Mouse (Mus musculus) macrophage (primary cell): ENCODE data around the gene Sntg2. TPM values are rescaled to one million over a fixed set of nuclear protein-coding genes. Genes with fewer than 3 reads are reported as not detected.

Experiments
- H3K27ac ChIP-seq: fragments of 350-480 bp; formaldehyde crosslinking; 2 replicates; pipeline ENCODE4 v1.9.0; 2021
- H3K36me3 ChIP-seq: fragments of 350-480 bp; formaldehyde crosslinking; 2 replicates; pipeline ENCODE4 v1.9.0; 2021; ENCODE audit errors: inconsistent target
- H3K4me3 ChIP-seq: fragments of 350-480 bp; formaldehyde crosslinking; 2 replicates; pipeline ENCODE4 v1.9.0; 2021; ENCODE audit errors: inconsistent target
- H3K79me2 ChIP-seq: fragments of 350-480 bp; formaldehyde crosslinking; 2 replicates; pipeline ENCODE4 v1.9.0; 2021; ENCODE audit errors: inconsistent target
- WGBS: methylation state at CpG from one replicate; pipeline ENCODE4 v1.1.7; 2026; ENCODE audit warnings: inconsistent platforms; ENCODE audit not compliant: missing documents; 5-methylcytosine and 5-hydroxymethylcytosine counted together
- polyA plus RNA-seq: library from polyadenylated mRNA; stranded (reverse); fragments of 250-400 nt; gene quantifications from 3 replicates; pipeline ENCODE4 v1.2.4, GENCODE M21; 2018; ENCODE audit warnings: inconsistent platforms

Gene Sntg2
- polyA plus RNA-seq, 1 experiment from 2014 or later, result not detected

- Histone ChIP-seq H3K27ac (no peak overlapping the region), H3K36me3 (no peaks in the 10 kb centered on the region), H3K4me3 (no peak overlapping the region), H3K79me2 (no peaks in the 10 kb centered on the region)
- 96% methylated on average over 1 of the region's 1 CpGs for WGBS
Observed at GRCm38 (mm10) chr12:30202763-30203162, 170.4 kb downstream of the Sntg2 start.

- Histone ChIP-seq H3K27ac (no peak overlapping the region), H3K4me3 (no peak overlapping the region), H3K79me2 (no peaks in the 10 kb centered on the region), H3K36me3 (no peaks in the 10 kb centered on the region)
- 87% methylated on average over 5 of the region's 5 CpGs for WGBS
Observed at GRCm38 (mm10) chr12:30201031-30201430, 172.1 kb downstream of the Sntg2 start.

GRCm38 (mm10) chr12:30200621-30201020 lies 172.6 kb downstream of the Sntg2 start:
- 91% methylated on average over 7 of the region's 7 CpGs for WGBS
- Histone ChIP-seq H3K4me3 (no peak overlapping the region), H3K36me3 (no peaks in the 10 kb centered on the region), H3K79me2 (no peaks in the 10 kb centered on the region), H3K27ac (no peak overlapping the region)

- 12% methylated on average over 2 of the region's 2 CpGs for WGBS
- no peak overlapping the region for H3K27ac ChIP-seq
- H3K79me2 ChIP-seq, result no peaks in the 10 kb centered on the region
- H3K36me3 ChIP-seq, result no peaks in the 10 kb centered on the region
- H3K4me3 ChIP-seq, result no peak overlapping the region
Observed at GRCm38 (mm10) chr12:30199735-30200134, 173.4 kb downstream of the Sntg2 start.

- Histone ChIP-seq H3K27ac (no peak overlapping the region), H3K4me3 (no peak overlapping the region), H3K36me3 (no peaks in the 10 kb centered on the region), H3K79me2 (no peaks in the 10 kb centered on the region)
- WGBS, result 81% methylated on average over 1 of the region's 1 CpGs
Observed at GRCm38 (mm10) chr12:30198250-30198649, 174.9 kb downstream of the Sntg2 start.

GRCm38 (mm10) chr12:30181721-30182120 lies 191.5 kb downstream of the Sntg2 start:
- 79% methylated on average over 2 of the region's 3 CpGs for WGBS
- H3K36me3 ChIP-seq, result no peaks in the 10 kb centered on the region
- H3K4me3 ChIP-seq, result no peak overlapping the region
- no peak overlapping the region for H3K27ac ChIP-seq
- no peaks in the 10 kb centered on the region for H3K79me2 ChIP-seq

DNA sequence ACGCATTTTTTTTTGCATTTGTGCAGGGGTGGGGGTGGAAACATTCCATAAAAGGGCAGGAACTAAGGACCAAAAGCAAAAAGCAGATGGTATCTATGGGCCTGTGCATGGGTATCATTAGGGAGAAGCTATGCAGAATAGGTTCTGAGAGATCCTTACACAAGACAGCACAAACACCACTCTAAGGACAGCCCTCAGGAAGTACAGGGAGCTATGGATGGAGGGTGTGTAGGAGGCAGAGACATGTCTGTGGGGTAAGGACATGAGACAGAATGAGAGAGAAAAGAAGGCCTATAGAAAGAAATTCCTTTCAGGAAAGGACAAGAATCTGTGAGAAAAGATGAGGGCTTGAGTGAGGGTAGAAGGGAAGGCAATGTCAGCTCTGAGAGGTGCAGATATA lies 193.6 kb downstream of the Sntg2 start:
- Histone ChIP-seq H3K4me3 (no peak overlapping the region), H3K79me2 (no peaks in the 10 kb centered on the region), H3K36me3 (no peaks in the 10 kb centered on the region), H3K27ac (no peak overlapping the region)
- WGBS, result 73% methylated on average over 1 of the region's 1 CpGs

- no peak overlapping the region for H3K27ac ChIP-seq
- no peaks in the 10 kb centered on the region for H3K36me3 ChIP-seq
- H3K79me2 ChIP-seq, result no peaks in the 10 kb centered on the region
- H3K4me3 ChIP-seq, result no peak overlapping the region
- WGBS, result 82% methylated on average over 6 of the region's 6 CpGs
Observed at GRCm38 (mm10) chr12:30177966-30178365, 195.2 kb downstream of the Sntg2 start.

DNA sequence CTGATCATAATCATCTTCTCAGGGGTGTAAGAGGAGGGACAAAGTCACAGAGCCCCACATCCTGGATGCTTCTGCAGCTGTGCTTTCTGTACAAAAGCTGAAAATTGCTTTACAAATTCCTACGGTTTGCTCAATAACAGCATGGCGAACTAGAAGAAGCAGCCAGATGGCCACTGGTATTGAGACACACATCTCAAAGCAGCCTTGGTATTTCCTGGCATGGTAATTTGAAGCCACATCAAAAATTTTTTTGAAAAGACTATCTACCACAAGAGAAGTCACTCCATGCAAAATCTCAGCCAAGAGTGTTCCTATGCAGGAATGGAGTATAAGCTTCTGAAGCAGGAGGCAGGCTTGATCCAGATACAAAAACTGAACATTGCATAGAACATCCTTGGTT lies 195.6 kb downstream of the Sntg2 start:
- no peaks in the 10 kb centered on the region for H3K36me3 ChIP-seq
- no peaks in the 10 kb centered on the region for H3K79me2 ChIP-seq
- H3K4me3 ChIP-seq, result no peak overlapping the region
- 85% methylated on average over 2 of the region's 2 CpGs for WGBS
- H3K27ac ChIP-seq, result no peak overlapping the region

DNA sequence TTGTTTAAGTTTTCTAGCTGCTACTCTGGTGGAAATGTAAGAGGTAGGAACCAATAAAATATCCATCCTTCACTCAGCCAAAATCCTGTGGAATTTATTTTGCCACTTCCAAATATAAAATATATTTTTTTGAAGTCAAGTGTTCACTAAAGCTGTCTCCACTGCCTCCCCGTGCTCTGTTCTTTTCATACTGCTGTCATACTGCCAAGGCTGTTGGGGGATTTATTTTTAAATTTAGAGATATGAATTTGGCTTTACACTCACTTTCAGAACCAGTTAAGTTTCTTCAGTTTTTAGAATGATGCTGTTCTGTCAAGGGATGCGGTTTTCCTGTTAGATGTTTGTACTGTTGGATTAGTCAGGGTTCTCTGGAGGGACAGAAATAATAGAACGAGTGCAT lies 204.7 kb downstream of the Sntg2 start:
- H3K36me3 ChIP-seq, result no peaks in the 10 kb centered on the region
- WGBS, result 79% methylated on average over 3 of the region's 3 CpGs
- H3K79me2 ChIP-seq, result no peaks in the 10 kb centered on the region
- no peak overlapping the region for H3K27ac ChIP-seq
- H3K4me3 ChIP-seq, result no peak overlapping the region

GRCm38 (mm10) chr12:30164538-30164937 lies 208.6 kb downstream of the Sntg2 start:
- WGBS, result 81% methylated on average over 5 of the region's 5 CpGs
- Histone ChIP-seq H3K79me2 (no peaks in the 10 kb centered on the region), H3K27ac (no peak overlapping the region), H3K36me3 (no peaks in the 10 kb centered on the region), H3K4me3 (no peak overlapping the region)

GRCm38 (mm10) chr12:30164005-30164404 lies 209.2 kb downstream of the Sntg2 start:
- no peak overlapping the region for H3K4me3 ChIP-seq
- WGBS, result 98% methylated on average over 6 of the region's 6 CpGs
- no peaks in the 10 kb centered on the region for H3K36me3 ChIP-seq
- H3K27ac ChIP-seq, result no peak overlapping the region
- H3K79me2 ChIP-seq, result no peaks in the 10 kb centered on the region

DNA sequence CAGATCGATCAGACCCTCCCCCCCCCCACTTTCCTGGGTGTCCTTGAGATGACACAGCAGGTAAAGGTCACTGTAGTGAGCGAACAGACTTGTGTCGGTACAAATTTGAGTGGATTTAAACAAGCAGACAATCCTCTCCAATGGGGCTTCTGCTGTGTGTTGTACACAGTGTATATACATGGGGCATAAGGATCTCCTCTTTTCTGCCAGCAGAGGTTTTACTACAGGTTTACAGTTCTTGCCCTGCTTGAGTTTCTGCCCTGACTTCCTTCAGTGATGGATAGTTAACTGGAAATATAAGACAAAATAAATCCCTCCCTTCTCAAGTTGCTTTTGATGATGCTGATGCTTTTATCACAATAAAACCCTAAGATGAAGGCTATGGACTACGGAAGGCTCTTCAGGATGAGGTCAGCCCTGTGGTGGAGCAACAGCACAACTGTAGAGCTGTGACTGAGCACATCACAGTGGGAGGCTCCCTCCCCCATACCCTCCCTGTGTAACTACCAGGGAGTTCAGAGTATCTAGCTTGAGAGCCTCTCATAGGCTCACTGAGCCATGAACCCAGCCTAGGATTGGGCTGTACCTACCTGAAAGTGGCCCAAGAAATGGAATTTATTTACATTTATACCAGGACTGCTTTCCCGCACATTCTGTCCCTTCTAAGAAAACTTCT lies 211.3 kb downstream of the Sntg2 start:
- 80% methylated on average over 5 of the region's 5 CpGs for WGBS
- Histone ChIP-seq H3K36me3 (no peaks in the 10 kb centered on the region), H3K27ac (no peak overlapping the region), H3K4me3 (no peak overlapping the region), H3K79me2 (no peaks in the 10 kb centered on the region)

DNA sequence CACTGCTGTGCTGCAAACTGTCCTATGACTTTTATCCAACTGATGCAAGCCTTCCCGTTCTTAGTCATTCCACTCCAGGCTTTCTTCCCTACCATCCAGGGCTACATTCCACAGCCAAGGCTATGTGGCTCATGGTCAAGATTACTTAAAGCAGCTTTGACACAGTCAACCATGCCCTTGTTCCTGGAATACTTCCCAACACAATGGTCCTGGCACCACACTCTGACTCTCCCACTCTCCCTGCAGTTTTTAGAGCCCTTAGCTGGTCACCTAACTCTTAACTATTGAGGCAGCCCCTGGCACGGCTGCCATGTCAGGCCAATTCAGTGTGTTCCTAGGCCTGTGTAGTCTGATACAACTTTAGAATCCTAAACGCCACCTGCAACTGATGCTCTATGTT lies 212.7 kb downstream of the Sntg2 start:
- H3K79me2 ChIP-seq, result no peaks in the 10 kb centered on the region
- H3K27ac ChIP-seq, result no peak overlapping the region
- WGBS, result 90% methylated on average over 3 of the region's 3 CpGs
- no peaks in the 10 kb centered on the region for H3K36me3 ChIP-seq
- H3K4me3 ChIP-seq, result no peak overlapping the region

GRCm38 (mm10) chr12:30159788-30160187 lies 213.4 kb downstream of the Sntg2 start:
- Histone ChIP-seq H3K27ac (no peak overlapping the region), H3K36me3 (no peaks in the 10 kb centered on the region), H3K4me3 (no peak overlapping the region), H3K79me2 (no peaks in the 10 kb centered on the region)
- WGBS, result 83% methylated on average over 8 of the region's 8 CpGs

GRCm38 (mm10) chr12:30154079-30154673 lies 219.0 kb downstream of the Sntg2 start:
- Histone ChIP-seq H3K4me3 (no peak overlapping the region), H3K36me3 (no peaks in the 10 kb centered on the region), H3K27ac (no peak overlapping the region), H3K79me2 (no peaks in the 10 kb centered on the region)
- 81% methylated on average over 7 of the region's 7 CpGs for WGBS
